Mouse (Mus musculus) midbrain, embryonic 11.5 days (tissue): ENCODE results near the gene Cpa4. TPM values are rescaled to one million over a fixed set of nuclear protein-coding genes. Genes with fewer than 3 reads are reported as not detected.
A peak's percentile ranks its signal among the peaks of the same experiment; 100 is the strongest.

Experiments
- ATAC-seq: fragments of 200-750 bp; cut with Nextera tagmentation; 2 replicates; pipeline ENCODE4 v1.8.0; 2017; ENCODE audit warnings: moderate TSS enrichment, moderate library complexity; ENCODE audit not compliant: low FRiP score
- DNase-seq: peaks from one replicate; pipeline ENCODE4 v3.0.0; 2015; ENCODE audit warnings: low spot score; ENCODE audit errors: missing footprints
- H3K27ac ChIP-seq: fragments of 300-500 bp; sonication (generic); 2 replicates; pipeline ENCODE4 v1.5.1; 2014; ENCODE audit warnings: low read depth, low read length
- H3K27me3 ChIP-seq: fragments of 300-500 bp; sonication (generic); 2 replicates; pipeline ENCODE4 v1.6.1; 2014; ENCODE audit warnings: mild to moderate bottlenecking, low read length, moderate library complexity, mixed read lengths; ENCODE audit not compliant: control insufficient read depth, insufficient read depth
- H3K36me3 ChIP-seq: fragments of 300-500 bp; sonication (generic); 2 replicates; pipeline ENCODE4 v1.6.1; 2014; ENCODE audit warnings: mild to moderate bottlenecking, low read length, moderate library complexity, mixed read lengths; ENCODE audit not compliant: control insufficient read depth, insufficient read depth
- H3K4me1 ChIP-seq: fragments of 300-500 bp; sonication (generic); 2 replicates; pipeline ENCODE4 v1.6.1; 2014; ENCODE audit warnings: low read length; ENCODE audit not compliant: control insufficient read depth, insufficient read depth
- H3K4me2 ChIP-seq: fragments of 300-500 bp; sonication (generic); 2 replicates; pipeline ENCODE4 v1.6.1; 2014; ENCODE audit warnings: mild to moderate bottlenecking, moderate library complexity
- H3K4me3 ChIP-seq: fragments of 300-500 bp; sonication (generic); 2 replicates; pipeline ENCODE4 v1.5.1; 2014; ENCODE audit warnings: low read depth, low read length
- H3K9ac ChIP-seq: fragments of 300-500 bp; sonication (generic); 2 replicates; pipeline ENCODE4 v1.6.1; 2014; ENCODE audit warnings: low read length
- H3K9me3 ChIP-seq: fragments of 300-500 bp; sonication (generic); 2 replicates; pipeline ENCODE4 v1.6.1; 2016; ENCODE audit warnings: low read length; ENCODE audit not compliant: control insufficient read depth
- WGBS: fragments of 180-500 bp; shearing (Covaris S2); extraction: QIAGEN DNeasy Blood & Tissue Kit; methylation state at CpG from one replicate; pipeline ENCODE4 v1.1.7; 2014; 5-methylcytosine and 5-hydroxymethylcytosine counted together
- polyA plus RNA-seq: library from polyadenylated mRNA; unstranded; fragments of >200 nt; fragmentation: Nextera tagmentation; extraction: Ambion mirVana; gene quantifications from 2 replicates; pipeline ENCODE4 v1.2.1, GENCODE M21; 2014

Cpa4 gene
- polyA plus RNA-seq, 1 experiment from 2014 or later = 2.2 TPM

DNA sequence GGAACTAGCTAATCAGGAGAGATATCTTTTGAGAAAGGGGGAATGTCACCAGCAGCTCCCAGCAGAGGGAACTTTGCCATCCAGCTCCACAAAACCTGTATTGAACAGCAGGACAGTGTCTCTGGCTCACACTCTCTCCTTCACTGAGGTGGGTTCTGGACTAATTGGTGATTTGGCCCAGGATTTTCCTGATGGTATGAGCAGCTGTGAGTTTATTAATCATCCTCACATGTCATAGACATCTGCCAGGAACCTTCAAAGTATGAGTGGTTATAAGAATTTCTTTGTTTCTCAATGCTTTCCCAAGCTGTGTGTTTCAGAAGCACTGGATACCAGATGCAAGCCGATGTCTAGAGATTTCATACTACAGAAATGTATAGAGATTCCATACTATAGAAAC lies 6.8 kb downstream of the Cpa4 start:
- no peak overlapping the region for H3K9ac ChIP-seq
- H3K27ac ChIP-seq = no peak overlapping the region
- no peaks in the 10 kb centered on the region for H3K36me3 ChIP-seq
- no peaks in the 10 kb centered on the region for H3K9me3 ChIP-seq
- peaks cover 9% of the 10 kb centered on the region for H3K4me1 ChIP-seq
- no peak for ATAC-seq
- H3K4me3 ChIP-seq = no peak overlapping the region
- H3K4me2 ChIP-seq = no peak overlapping the region
- no peaks in the 10 kb centered on the region for H3K27me3 ChIP-seq
- 96% methylated on average over 1 of the region's 1 CpGs for WGBS
- DNase-seq = no peak

DNA sequence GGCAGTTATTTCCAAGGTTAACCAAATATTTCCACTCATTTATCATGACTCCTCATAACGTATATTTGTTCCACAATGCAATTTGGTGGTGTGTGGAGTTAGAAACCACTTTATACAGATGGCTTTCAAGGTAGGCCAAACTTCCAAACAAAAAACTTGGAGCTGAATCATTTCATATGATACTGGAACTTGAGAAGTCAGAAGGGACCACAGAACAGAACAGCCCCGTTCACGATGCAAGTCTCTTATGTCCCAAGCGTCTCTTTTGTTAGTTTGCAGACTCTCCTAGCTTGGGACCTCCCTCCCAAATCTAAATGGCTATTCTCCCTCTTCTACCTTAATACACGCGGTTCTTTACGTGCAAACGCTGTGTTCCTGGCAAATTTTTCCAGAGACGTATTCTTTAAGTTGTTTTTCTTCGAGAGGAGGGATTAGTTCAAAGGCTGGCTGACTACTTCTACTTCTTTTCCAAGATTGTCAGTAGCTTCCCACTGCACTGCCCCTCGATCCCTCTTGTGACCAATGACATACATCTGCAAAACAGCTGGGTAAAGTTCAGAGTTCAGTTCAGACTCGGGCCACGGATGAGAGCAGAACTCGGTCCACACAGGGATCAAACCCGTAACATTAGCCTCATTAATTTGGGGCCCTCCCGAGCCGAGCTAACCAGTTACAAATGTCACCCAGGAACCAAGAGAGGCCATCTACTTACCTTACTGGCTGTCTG lies 8.5 kb downstream of the Cpa4 start:
- H3K4me2 ChIP-seq = no peak overlapping the region
- H3K9me3 ChIP-seq = no peaks in the 10 kb centered on the region
- 82% methylated on average over 17 of the region's 17 CpGs for WGBS
- no peaks in the 10 kb centered on the region for H3K27me3 ChIP-seq
- no peak overlapping the region for H3K27ac ChIP-seq
- peaks cover 18% of the 10 kb centered on the region for H3K4me1 ChIP-seq
- no peak overlapping the region for H3K4me3 ChIP-seq
- no peaks in the 10 kb centered on the region for H3K36me3 ChIP-seq
- DNase-seq = no peak
- no peak for ATAC-seq
- H3K9ac ChIP-seq = no peak overlapping the region

DNA sequence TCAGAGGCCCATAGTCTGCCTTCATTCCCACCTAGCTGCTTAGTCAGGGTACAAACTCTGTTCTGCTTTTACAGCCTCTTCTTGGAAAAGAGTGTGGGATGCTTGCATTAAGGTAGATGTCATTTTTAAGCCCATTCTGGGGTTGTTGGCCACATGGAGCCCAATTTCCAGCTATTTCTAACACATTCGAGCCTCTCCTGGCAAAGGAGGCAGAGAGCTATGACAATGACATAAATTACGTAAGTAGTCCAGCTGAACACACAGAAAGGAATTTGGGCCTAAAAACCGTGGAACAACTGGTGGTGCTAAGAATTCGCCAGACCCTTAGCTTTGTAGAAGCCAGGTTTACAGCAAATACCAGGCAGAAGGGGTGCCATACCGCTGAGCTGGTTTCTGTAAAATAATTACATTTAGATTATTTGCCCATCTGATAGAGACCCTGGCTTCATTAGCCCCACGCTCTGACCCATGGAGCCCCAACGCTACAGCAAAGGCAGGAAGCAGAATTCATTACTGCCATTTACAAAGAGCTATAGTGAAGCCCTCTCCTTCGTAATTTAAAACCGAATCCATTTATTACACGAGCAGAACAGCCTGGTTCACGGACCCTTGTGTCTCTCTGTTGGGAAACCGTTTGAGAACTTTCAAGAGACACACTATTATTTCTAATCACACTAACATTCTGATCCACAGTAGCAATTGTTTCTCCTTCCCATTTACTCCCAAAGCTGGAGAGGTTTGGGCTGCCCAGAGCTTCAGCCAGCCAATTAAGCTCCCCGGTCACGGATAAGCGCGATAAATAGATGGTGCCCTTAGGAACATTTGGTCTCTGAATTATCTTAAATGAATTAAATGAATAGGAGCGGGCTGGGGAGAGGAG lies 12.0 kb downstream of the Cpa4 start:
- H3K9ac ChIP-seq = no peak overlapping the region
- no peaks in the 10 kb centered on the region for H3K36me3 ChIP-seq
- H3K4me2 ChIP-seq = no peak overlapping the region
- H3K27me3 ChIP-seq = no peaks in the 10 kb centered on the region
- ATAC-seq = peak; percentile 38
- 65% methylated on average over 17 of the region's 17 CpGs for WGBS
- H3K27ac ChIP-seq = peak overlapping the region; percentile 53
- DNase-seq = peak; percentile 88
- peaks cover 8% of the 10 kb centered on the region for H3K4me1 ChIP-seq
- no peaks in the 10 kb centered on the region for H3K9me3 ChIP-seq
- H3K4me3 ChIP-seq = no peak overlapping the region

DNA sequence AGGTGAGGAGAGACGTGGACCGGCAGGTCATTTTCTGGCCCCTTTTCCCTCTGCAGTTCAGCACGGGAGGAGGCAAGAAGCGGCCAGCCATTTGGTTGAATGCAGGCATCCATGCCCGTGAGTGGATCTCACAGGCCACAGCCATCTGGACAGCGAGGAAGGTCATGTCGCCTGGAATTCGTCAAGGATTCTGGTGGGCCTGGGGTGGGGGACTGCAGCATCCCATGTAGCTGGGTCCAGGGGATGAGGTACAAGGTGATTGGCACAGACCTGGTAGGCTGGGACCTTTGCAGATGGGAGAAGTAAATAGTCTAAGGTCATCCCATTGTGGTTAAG lies 12.6 kb downstream of the Cpa4 start:
- no peak for DNase-seq
- peaks cover 8% of the 10 kb centered on the region for H3K4me1 ChIP-seq
- WGBS = 69% methylated on average over 8 of the region's 8 CpGs
- peak overlapping the region; percentile 53 for H3K27ac ChIP-seq
- H3K9me3 ChIP-seq = no peaks in the 10 kb centered on the region
- H3K4me3 ChIP-seq = no peak overlapping the region
- H3K27me3 ChIP-seq = no peaks in the 10 kb centered on the region
- ATAC-seq = peak; percentile 52; the same call in 1 of the 2 replicates
- no peaks in the 10 kb centered on the region for H3K36me3 ChIP-seq
- no peak overlapping the region for H3K9ac ChIP-seq
- H3K4me2 ChIP-seq = no peak overlapping the region

DNA sequence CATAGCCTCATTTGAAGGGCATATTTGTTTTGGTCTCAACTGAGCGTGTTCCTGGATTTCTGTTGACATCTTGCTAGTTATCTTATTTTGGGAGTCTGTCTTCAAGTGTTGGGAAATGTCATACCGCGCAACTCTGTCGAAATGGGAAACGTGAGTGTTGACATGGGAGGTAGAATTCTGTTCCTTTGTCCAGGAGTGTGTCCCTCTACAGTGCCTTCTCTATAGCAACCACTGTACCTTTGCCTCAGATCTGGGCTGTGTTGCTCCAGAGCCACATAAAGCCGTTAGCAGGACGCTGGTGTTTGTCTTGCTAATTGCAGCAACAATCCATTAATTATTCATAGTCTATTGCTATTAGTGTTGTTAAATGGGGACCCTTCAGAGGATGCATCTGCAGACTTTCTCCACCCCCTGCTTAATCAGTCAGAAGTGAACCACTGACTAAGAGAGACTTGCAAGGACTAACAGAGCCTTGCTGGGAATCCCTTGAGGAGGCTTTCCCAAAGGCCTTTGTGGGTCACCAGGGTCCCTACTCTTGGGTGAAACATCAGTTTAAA lies 18.8 kb downstream of the Cpa4 start:
- H3K36me3 ChIP-seq = no peaks in the 10 kb centered on the region
- DNase-seq = no peak
- H3K9ac ChIP-seq = no peak overlapping the region
- ATAC-seq = no peak
- H3K4me2 ChIP-seq = no peak overlapping the region
- no peak overlapping the region for H3K4me3 ChIP-seq
- no peaks in the 10 kb centered on the region for H3K4me1 ChIP-seq
- WGBS = 89% methylated on average over 7 of the region's 7 CpGs
- H3K9me3 ChIP-seq = no peaks in the 10 kb centered on the region
- no peak overlapping the region for H3K27ac ChIP-seq
- no peaks in the 10 kb centered on the region for H3K27me3 ChIP-seq

DNA sequence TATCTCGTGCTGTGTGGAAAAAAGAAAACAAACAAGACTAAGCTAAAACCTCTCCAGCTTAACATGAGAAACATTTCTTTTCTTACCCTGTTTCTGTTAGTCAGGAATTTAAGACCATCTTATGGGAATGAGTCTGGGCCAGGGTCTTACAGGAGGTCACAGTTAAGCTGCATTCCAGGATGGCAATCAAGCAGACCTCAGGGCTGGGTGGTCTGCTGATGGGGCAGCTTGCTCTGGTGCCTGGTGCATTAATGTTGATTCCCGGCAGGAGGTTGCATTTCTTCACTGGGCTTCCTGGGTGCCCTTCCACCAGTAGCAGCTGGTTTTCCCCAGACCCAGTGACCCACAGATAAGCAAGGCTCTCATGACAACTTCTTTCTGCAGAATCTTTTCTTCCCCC lies 21.6 kb downstream of the Cpa4 start:
- H3K9ac ChIP-seq = no peak overlapping the region
- no peak overlapping the region for H3K4me3 ChIP-seq
- no peaks in the 10 kb centered on the region for H3K27me3 ChIP-seq
- H3K4me2 ChIP-seq = no peak overlapping the region
- no peaks in the 10 kb centered on the region for H3K9me3 ChIP-seq
- ATAC-seq = no peak
- no peaks in the 10 kb centered on the region for H3K36me3 ChIP-seq
- H3K27ac ChIP-seq = no peak overlapping the region
- 38% methylated on average over 2 of the region's 2 CpGs for WGBS
- no peak for DNase-seq
- H3K4me1 ChIP-seq = no peaks in the 10 kb centered on the region

DNA sequence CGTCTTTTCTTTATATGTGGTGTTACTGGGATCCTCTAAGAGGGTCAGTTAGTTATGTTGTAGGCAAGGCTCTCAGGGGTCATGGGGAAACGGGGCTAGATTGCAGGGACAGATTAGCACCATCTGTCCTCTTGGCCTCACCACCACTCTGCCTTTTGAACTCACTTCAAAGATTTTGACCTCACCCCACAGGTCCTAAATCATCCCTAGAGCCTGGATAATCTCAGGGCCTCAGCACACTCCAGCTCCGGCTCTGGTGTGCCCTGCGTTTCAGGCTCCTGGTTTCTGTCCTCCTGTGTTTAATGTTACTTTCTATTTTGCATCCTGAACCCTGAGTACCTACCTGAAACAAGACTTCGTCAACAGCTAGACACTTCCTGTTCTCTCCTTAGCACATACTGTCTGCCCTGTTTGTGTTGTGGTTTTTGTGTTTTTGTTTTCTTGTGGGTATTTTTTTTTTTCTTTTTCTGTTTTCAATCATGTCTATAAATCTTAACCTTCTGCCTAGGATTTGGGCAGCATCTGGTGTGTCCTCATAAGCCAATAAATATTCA lies 23.8 kb downstream of the Cpa4 start:
- Histone ChIP-seq H3K9me3 (no peaks in the 10 kb centered on the region), H3K4me1 (no peaks in the 10 kb centered on the region), H3K27ac (no peak overlapping the region), H3K27me3 (no peaks in the 10 kb centered on the region), H3K4me2 (no peak overlapping the region), H3K36me3 (no peaks in the 10 kb centered on the region), H3K4me3 (no peak overlapping the region), H3K9ac (no peak overlapping the region)
- 65% methylated on average over 5 of the region's 5 CpGs for WGBS
- DNase-seq (no peak), ATAC-seq (no peak)

DNA sequence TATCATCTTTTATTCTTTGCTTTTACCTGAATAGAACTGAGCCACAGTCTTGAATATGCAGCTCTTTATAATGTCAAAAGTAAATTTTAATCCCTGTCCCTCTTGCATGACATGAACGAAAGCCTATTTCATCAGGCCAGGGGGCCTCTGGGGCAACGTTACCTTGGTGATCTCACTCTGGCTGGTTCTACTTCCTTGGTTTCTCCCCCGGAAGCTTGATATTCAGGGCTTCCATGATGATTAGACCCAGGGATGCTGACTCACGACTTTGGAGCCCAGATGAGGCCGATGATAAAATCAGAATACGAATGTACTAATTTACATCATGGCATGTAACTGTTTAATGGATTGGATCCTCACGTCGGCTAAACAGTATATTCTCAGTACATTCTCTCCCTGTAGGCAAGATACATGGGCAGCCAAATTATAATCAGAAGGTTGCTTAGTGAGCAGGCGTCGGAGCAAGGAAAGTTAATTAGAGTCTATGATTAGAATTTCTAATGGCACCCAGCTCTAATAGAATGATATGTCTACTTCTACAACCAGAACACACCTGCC lies 24.3 kb downstream of the Cpa4 start:
- no peak overlapping the region for H3K27ac ChIP-seq
- no peaks in the 10 kb centered on the region for H3K4me1 ChIP-seq
- no peak for ATAC-seq
- 68% methylated on average over 10 of the region's 10 CpGs for WGBS
- H3K9me3 ChIP-seq = no peaks in the 10 kb centered on the region
- no peak overlapping the region for H3K4me3 ChIP-seq
- no peaks in the 10 kb centered on the region for H3K36me3 ChIP-seq
- no peak overlapping the region for H3K9ac ChIP-seq
- no peak overlapping the region for H3K4me2 ChIP-seq
- no peaks in the 10 kb centered on the region for H3K27me3 ChIP-seq
- DNase-seq = no peak

DNA sequence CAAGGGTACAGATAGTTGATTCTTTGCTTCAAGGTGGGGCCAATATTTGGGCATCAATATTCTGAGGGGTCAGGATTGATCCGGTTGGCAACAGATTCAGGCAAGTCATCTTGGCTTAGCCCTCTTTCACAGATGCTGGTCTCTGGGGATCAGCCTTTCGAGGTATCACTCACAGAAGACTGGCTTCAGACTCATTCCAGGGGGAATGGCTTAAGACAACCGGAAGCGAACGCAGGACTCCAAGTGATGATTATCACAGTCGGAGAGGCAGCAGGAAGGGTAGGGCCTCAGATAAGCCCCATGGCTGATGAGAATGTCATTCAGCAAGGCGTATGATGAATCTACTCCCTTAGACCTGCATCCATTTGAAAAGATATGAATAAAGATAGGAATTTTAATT lies 26.2 kb downstream of the Cpa4 start:
- ATAC-seq (no peak), DNase-seq (no peak)
- Histone ChIP-seq H3K27ac (no peak overlapping the region), H3K4me3 (no peak overlapping the region), H3K4me1 (no peaks in the 10 kb centered on the region), H3K9me3 (no peaks in the 10 kb centered on the region), H3K27me3 (no peaks in the 10 kb centered on the region), H3K36me3 (no peaks in the 10 kb centered on the region), H3K4me2 (no peak overlapping the region), H3K9ac (no peak overlapping the region)
- WGBS = 86% methylated on average over 7 of the region's 7 CpGs
